Mouse (Mus musculus) heart, embryonic 12.5 days (tissue): ENCODE measurements around the gene Gramd4. TPM values are rescaled to one million over a fixed set of nuclear protein-coding genes. Genes with fewer than 3 reads are reported as not detected.

Experiments
- ATAC-seq: fragments of 200-750 bp; cut with Nextera tagmentation; 2 replicates; pipeline ENCODE4 v1.8.0; 2017; ENCODE audit warnings: moderate TSS enrichment, moderate library complexity; ENCODE audit not compliant: insufficient number of reproducible peaks, low FRiP score
- H3K27ac ChIP-seq: fragments of 300-500 bp; sonication (generic); 2 replicates; pipeline ENCODE4 v1.5.1; 2016; ENCODE audit warnings: mild to moderate bottlenecking, moderate library complexity; ENCODE audit not compliant: poor library complexity, severe bottlenecking
- H3K27me3 ChIP-seq: fragments of 300-500 bp; sonication (generic); replicated peaks from 2 replicates; pipeline ENCODE4 v1.6.1; 2016; ENCODE audit warnings: mild to moderate bottlenecking, moderate library complexity
- H3K36me3 ChIP-seq: fragments of 300-500 bp; sonication (generic); 2 replicates; pipeline ENCODE4 v1.6.1; 2016; ENCODE audit warnings: mild to moderate bottlenecking, moderate library complexity
- H3K4me1 ChIP-seq: fragments of 300-500 bp; sonication (generic); replicated peaks from 2 replicates; pipeline ENCODE4 v1.6.1; 2016; ENCODE audit warnings: mild to moderate bottlenecking
- H3K4me2 ChIP-seq: fragments of 300-500 bp; sonication (generic); 2 replicates; pipeline ENCODE4 v1.6.1; 2016; ENCODE audit warnings: mild to moderate bottlenecking, moderate library complexity
- H3K4me3 ChIP-seq: fragments of 300-500 bp; sonication (generic); 2 replicates; pipeline ENCODE4 v1.5.1; 2016; ENCODE audit warnings: mild to moderate bottlenecking
- H3K9ac ChIP-seq: fragments of 300-500 bp; sonication (generic); 2 replicates; pipeline ENCODE4 v1.6.1; 2016; ENCODE audit warnings: mild to moderate bottlenecking, moderate library complexity
- H3K9me3 ChIP-seq: fragments of 300-500 bp; sonication (generic); replicated peaks from 2 replicates; pipeline ENCODE4 v1.6.1; 2016; ENCODE audit warnings: mild to moderate bottlenecking, moderate library complexity
- WGBS: fragments of 180-500 bp; shearing (Covaris S2); methylation state at CpG from one replicate; pipeline ENCODE4 v1.1.7; 2016; 5-methylcytosine and 5-hydroxymethylcytosine counted together
- polyA plus RNA-seq: library from polyadenylated mRNA; unstranded; fragments of >200 nt; fragmentation: Nextera tagmentation; extraction: Ambion mirVana; gene quantifications from 2 replicates; pipeline ENCODE4 v1.2.1, GENCODE M21; 2016

The Gramd4 gene
- polyA plus RNA-seq, 1 experiment from 2014 or later = 14.3 TPM

GRCm38 (mm10) chr15:86104401-86105344, 47.2 kb downstream of the Gramd4 start:
- 72% methylated on average over 19 of the region's 19 CpGs for WGBS
- H3K4me2 ChIP-seq = 0 out of 2 replicates have a peak overlapping the region, but pooled peaks have one; percentile 13
- ATAC-seq = peak; percentile 62
- H3K4me3 ChIP-seq = no peak overlapping the region
- H3K27ac ChIP-seq = peak overlapping the region; percentile 29; the same call in 1 of the 2 replicates
- H3K9ac ChIP-seq = no peak overlapping the region
- H3K9me3 ChIP-seq = no peaks in the 10 kb centered on the region
- H3K36me3 ChIP-seq = peaks cover 19% of the 10 kb centered on the region
- no peaks in the 10 kb centered on the region for H3K27me3 ChIP-seq
- H3K4me1 ChIP-seq = peaks cover 71% of the 10 kb centered on the region

DNA sequence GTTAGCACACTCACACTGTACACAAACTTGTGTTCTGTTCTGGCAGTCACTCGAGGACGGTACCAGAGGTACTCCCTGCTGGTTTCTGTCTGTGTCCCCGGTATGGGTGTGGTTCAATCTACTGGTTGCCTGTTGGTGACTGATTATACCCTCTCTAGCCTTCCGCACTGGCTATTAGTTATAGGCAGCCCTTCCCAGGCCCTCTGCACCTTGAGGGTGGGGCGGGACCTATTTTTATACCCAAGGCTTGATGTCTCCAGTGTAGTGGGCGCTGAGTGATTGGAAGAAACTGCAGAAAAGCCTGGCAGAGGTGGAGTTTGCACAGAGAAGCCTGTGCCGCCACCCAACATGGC, 47.8 kb downstream of the Gramd4 start:
- H3K9ac ChIP-seq = no peak overlapping the region
- H3K4me3 ChIP-seq = no peak overlapping the region
- H3K4me1 ChIP-seq = peaks cover 78% of the 10 kb centered on the region
- 42% methylated on average over 7 of the region's 7 CpGs for WGBS
- no peaks in the 10 kb centered on the region for H3K27me3 ChIP-seq
- peak overlapping the region; percentile 13; the same call in 1 of the 2 replicates for H3K4me2 ChIP-seq
- peak; percentile 78 for ATAC-seq
- peaks cover 19% of the 10 kb centered on the region for H3K36me3 ChIP-seq
- H3K27ac ChIP-seq = peak overlapping the region; percentile 29
- no peaks in the 10 kb centered on the region for H3K9me3 ChIP-seq

DNA sequence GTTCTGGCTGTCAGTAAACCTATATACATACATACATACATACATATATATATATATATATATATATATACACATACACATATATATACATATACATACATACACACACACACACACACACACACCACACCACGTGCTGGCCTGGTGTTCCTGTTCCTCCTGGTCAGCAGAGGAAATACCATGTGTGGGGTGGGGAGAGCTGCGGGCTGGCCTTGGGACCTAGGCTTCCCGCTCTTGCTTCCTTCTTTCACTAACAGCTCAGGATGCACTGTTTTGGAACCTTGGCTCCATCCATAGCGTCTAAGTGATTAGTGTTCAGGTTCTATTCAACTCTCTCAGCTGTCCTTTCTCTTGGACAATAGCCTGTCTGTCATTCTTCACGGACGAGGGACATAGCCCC, 48.3 kb downstream of the Gramd4 start:
- Histone ChIP-seq H3K4me1 (peaks cover 82% of the 10 kb centered on the region), H3K36me3 (peaks cover 19% of the 10 kb centered on the region), H3K4me2 (peak overlapping the region; percentile 13; the same call in 1 of the 2 replicates), H3K4me3 (no peak overlapping the region), H3K27ac (peak overlapping the region; percentile 29), H3K9ac (no peak overlapping the region), H3K9me3 (no peaks in the 10 kb centered on the region), H3K27me3 (no peaks in the 10 kb centered on the region)
- no peak for ATAC-seq
- 60% methylated on average over 6 of the region's 6 CpGs for WGBS

DNA sequence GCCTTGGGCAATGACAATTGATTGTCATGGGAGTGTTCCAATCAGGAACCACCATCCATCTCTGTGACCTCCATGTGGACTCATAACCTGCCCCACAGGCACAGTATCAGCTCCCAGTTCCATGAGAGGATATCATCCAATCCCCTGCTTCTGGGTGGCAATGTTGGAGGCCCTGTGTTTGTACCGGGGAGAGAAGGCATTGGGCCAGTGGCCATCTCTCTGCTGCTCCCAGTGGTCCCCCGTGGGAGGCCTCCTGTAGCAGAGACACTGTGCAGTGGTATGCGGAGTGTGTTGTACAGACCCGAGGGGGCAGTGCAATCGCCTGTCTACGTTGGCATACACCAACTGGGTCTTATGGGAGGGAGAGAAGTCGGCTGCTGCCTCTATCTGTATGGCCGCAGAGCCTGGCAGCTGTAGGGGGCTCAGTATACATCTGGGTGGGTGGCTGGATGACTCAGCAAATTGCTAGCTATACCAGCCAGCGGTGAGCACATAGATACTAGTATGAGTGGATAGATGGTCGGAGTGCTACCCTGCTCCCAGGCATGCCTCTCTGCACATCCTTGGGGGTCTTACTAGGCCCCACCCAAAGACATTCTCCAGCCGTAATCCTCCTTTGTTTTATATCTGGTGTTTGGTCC, 50.5 kb downstream of the Gramd4 start:
- Histone ChIP-seq H3K9me3 (no peaks in the 10 kb centered on the region), H3K27ac (peak overlapping the region; percentile 19), H3K36me3 (peaks cover 5% of the 10 kb centered on the region; the same call in 1 of the 2 replicates), H3K9ac (no peak overlapping the region), H3K4me3 (no peak overlapping the region), H3K27me3 (no peaks in the 10 kb centered on the region), H3K4me1 (peaks cover 90% of the 10 kb centered on the region), H3K4me2 (no peak overlapping the region)
- WGBS = 68% methylated on average over 11 of the region's 11 CpGs
- ATAC-seq = 0 out of 2 replicates have a peak, but pooled peaks have one; percentile 19

DNA sequence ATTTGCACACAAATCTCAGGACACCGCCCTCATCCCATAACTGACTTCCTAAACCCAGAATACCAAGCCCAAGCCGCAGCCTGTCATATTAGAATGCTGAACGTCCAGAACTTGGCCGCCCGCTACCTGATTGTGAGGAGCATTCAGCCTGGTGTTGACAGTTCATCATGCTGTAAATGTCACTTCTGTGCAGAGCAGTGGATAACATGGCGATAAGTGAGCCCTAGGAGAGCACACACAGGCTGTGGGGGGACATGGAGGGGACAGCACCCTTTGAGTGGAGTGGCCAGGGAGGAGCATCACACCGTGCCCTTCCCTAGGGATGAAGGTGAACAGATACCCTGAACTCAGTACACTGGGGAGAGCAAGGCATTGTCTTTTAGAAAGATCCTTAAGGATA, 51.8 kb downstream of the Gramd4 start:
- Histone ChIP-seq H3K9ac (no peak overlapping the region), H3K27ac (peak overlapping the region; percentile 90), H3K4me3 (no peak overlapping the region), H3K27me3 (no peaks in the 10 kb centered on the region), H3K36me3 (peaks cover 2% of the 10 kb centered on the region; the same call in 1 of the 2 replicates), H3K4me2 (peak overlapping the region; percentile 46), H3K4me1 (peaks cover 94% of the 10 kb centered on the region), H3K9me3 (no peaks in the 10 kb centered on the region)
- 52% methylated on average over 7 of the region's 7 CpGs for WGBS
- ATAC-seq = peak; percentile 5; the same call in 1 of the 2 replicates

GRCm38 (mm10) chr15:86109650-86110211, 52.2 kb downstream of the Gramd4 start:
- H3K27ac ChIP-seq = peak overlapping the region; percentile 90
- H3K4me1 ChIP-seq = peaks cover 90% of the 10 kb centered on the region
- no peaks in the 10 kb centered on the region for H3K27me3 ChIP-seq
- no peak overlapping the region for H3K9ac ChIP-seq
- no peaks in the 10 kb centered on the region for H3K9me3 ChIP-seq
- peak overlapping the region; percentile 46 for H3K4me2 ChIP-seq
- H3K36me3 ChIP-seq = no peaks in the 10 kb centered on the region
- WGBS = 46% methylated on average over 8 of the region's 8 CpGs
- no peak for ATAC-seq
- H3K4me3 ChIP-seq = no peak overlapping the region

DNA sequence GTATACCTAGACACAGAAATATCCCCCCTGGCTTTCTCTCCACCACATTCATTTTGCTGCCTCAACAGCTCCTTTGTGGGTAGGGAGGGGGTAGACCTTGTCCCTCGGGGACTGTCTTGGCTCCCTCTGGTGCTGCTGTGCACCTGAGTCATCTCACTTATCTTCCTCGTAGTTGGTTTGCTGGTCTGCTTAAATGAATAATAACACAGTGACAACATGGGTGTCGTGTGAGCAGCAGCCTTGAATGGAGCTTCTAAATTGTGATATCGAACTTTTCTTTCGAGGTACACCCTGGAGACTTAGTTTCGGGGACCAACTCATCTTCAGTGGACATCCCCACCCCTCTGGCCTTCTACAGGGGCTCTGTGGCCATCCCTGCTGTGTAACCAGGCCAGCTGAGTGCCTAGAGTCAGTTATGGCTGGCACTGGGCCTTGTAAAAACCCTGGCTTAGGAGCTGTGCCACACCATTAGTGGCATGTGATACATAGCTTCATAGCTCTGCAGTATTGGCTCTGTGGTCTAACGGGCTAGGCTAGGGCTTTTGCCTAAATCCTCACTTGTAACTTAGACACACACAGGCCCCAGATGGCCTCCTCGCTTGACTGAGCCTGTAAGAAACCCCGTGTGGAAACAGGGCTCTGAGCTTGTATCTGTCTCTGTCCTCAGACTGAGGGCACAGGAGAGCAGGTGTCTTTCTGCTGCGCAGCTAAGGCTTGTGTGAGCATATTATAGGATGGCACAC, 53.0 kb downstream of the Gramd4 start:
- Histone ChIP-seq H3K27ac (peak overlapping the region; percentile 90; the same call in 1 of the 2 replicates), H3K9ac (no peak overlapping the region), H3K36me3 (no peaks in the 10 kb centered on the region), H3K4me3 (no peak overlapping the region), H3K4me2 (no peak overlapping the region), H3K4me1 (peaks cover 84% of the 10 kb centered on the region), H3K27me3 (no peaks in the 10 kb centered on the region), H3K9me3 (no peaks in the 10 kb centered on the region)
- 83% methylated on average over 10 of the region's 10 CpGs for WGBS
- no peak for ATAC-seq

DNA sequence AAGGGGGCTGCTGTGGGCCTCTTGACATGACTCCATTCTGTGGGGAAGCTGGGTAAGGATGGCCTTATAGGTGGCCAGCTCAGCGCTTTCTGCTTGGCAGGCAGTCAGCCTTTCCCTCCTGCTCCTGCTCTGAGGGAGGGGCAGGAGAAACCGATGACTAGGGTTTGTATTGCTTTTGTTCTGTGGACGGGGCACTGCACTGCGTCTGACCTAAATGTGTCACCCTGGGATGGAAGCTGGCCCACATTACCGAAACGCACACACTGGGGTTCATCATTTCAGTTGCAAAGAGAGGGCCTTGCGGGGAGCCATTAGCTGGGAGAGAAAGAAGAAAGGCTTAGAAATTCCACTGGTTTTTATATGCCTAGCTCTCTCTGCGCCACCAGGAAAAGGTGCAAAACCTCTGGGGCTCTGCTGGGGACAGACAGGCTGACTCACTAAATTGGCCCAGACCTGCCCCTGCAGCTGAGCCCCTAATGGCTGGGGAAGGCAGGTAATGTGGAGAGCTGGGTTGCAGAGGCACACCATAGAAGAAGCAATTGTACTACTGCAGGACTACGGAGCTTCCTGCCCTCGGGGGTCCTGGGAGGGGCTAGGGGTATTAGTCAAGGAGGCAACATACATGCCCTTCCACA, 55.3 kb downstream of the Gramd4 start:
- peaks cover 83% of the 10 kb centered on the region for H3K4me1 ChIP-seq
- 0 out of 2 replicates have a peak, but pooled peaks have one; percentile 27 for ATAC-seq
- no peaks in the 10 kb centered on the region for H3K9me3 ChIP-seq
- WGBS = 19% methylated on average over 10 of the region's 10 CpGs
- H3K36me3 ChIP-seq = no peaks in the 10 kb centered on the region
- no peak overlapping the region for H3K9ac ChIP-seq
- peak overlapping the region; percentile 31; the same call in 1 of the 2 replicates for H3K27ac ChIP-seq
- H3K4me3 ChIP-seq = no peak overlapping the region
- no peaks in the 10 kb centered on the region for H3K27me3 ChIP-seq
- peak overlapping the region; percentile 21 for H3K4me2 ChIP-seq

GRCm38 (mm10) chr15:86113342-86113710, 55.8 kb downstream of the Gramd4 start:
- Histone ChIP-seq H3K4me3 (no peak overlapping the region), H3K36me3 (no peaks in the 10 kb centered on the region), H3K27ac (0 out of 2 replicates have a peak overlapping the region, but pooled peaks have one; percentile 31), H3K4me1 (peaks cover 83% of the 10 kb centered on the region), H3K9ac (no peak overlapping the region), H3K27me3 (no peaks in the 10 kb centered on the region), H3K4me2 (peak overlapping the region; percentile 21), H3K9me3 (no peaks in the 10 kb centered on the region)
- 11% methylated on average over 9 of the region's 9 CpGs for WGBS
- ATAC-seq = no peak

GRCm38 (mm10) chr15:86116421-86116820, 58.9 kb downstream of the Gramd4 start:
- no peak overlapping the region for H3K9ac ChIP-seq
- peaks cover 26% of the 10 kb centered on the region for H3K36me3 ChIP-seq
- no peak overlapping the region for H3K4me3 ChIP-seq
- no peak overlapping the region for H3K27ac ChIP-seq
- no peaks in the 10 kb centered on the region for H3K9me3 ChIP-seq
- no peak overlapping the region for H3K4me2 ChIP-seq
- H3K4me1 ChIP-seq = peaks cover 52% of the 10 kb centered on the region
- WGBS = 24% methylated on average over 5 of the region's 5 CpGs
- no peaks in the 10 kb centered on the region for H3K27me3 ChIP-seq
- peak; percentile 26; the same call in 1 of the 2 replicates for ATAC-seq
